Mouse (Mus musculus) ovary, postnatal 10 days (tissue): ENCODE results near the gene Olfr104-ps.

Experiments
- DNase-seq: peaks from one replicate; pipeline ENCODE4 v3.0.0; 2022; ENCODE audit warnings: low spot score

Olfr104-ps gene

DNA sequence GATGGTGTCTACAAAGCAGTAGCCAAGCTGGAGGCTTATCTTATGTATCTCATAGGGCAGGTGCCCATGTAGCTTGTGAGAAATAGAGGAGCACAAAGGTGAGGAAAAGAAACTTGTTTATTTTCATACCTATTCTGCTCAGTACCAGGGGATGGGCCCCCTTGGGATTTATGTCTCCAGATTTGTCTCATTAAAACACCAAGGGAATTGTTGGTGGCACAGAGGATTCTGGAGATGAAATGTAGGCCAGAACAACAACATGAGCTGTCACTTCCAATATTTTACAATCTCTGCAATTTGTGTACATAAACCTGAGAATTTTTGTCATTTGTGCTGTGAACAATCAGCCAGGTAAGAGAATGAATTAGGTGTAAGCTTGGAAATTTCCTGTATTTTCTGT lies at the start of gene Olfr104-ps:
Gene Olfr104-ps, plus strand, starts transcription at position 301 of the 400 bp plus-strand sequence.
- no peak for DNase-seq

DNA sequence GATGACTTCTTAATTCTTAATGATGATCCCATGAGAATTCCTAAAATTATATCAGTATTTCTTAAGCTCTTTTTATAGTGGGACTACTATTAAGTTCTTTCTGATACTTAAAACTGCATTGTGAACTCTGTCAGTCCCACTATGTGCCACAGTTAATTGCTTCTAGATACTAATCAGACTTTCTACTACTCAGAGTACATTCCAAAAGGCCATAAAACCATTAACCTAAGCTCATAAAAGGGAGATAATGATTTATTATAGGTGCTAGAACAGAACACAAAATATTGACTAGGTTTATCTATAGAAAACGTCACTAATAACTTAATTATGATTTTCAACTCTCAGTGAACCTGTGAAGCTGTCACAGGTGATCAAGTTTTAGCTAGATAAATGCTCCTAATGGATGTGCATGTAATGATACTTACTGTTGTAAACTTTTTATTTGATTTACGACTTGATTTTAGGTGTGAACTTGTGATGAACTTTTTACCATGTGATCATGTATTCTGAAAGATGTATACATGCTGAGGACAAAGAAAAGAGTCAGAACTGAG lies 49.2 kb upstream of the Olfr104-ps start:
- no peak for DNase-seq

DNA sequence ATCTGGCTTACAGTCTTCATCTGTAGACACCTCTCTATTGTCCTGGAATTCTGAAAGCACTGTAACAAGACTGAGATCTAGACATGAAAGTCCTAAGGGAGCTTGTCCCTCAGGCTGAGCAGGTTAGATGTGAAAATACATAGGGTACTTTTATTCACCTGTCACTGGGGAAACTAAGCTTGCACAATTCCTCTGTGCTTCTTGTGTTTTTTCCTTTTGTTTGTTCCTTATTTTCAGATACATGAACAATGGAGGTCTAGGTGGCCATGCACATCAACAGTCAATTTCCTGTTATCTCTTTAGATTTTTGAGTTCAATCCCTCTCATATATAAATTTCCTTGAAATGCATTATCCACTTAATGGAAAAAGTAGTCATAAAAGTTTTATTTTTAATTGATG lies 42.4 kb upstream of the Olfr104-ps start, which contains the start of gene Olfr102:
Gene Olfr102, minus strand, starts transcription at position 101 of the 400 bp plus-strand sequence.
- no peak for DNase-seq

DNA sequence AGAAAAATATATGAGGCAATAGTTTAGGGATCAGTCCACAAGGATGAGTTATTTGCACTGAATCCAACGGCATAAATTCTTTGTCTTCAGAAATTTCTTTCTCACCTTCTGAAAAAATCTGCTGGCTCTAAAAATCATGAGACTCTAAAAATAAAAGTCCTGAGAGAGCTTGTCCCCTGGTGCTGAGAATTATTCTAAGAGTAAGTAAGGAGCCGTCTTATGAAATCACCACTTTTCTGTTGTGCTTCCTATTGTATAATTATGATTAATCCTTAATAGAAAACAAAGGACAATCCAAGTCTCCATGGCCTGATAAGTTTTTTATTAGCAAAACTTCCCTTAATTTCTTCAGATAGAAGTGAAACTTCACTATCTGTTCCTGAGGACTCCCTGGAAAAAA lies 19.8 kb upstream of the Olfr104-ps start, which contains the start of gene Olfr103:
Gene Olfr103, minus strand, starts transcription at position 101 of the 400 bp plus-strand sequence.
- DNase-seq = no peak

DNA sequence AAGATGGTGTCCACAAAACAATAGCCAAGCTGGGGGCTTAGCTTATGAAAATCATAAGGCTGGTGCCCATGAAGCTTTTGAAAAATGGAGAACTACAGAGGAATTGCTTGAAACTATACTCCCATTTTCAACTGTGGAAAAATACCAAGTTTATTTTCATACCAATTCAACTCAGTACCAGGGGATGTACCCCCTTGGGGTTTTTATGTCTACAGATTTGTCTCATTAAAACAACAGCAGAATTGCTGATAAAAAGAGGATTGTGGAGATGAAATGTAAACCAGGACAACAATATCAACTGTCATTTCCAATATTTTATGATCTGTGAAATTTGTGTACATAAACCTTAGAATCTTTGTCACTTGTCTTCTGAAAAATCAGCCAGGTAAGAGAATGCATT lies 19.4 kb downstream of the Olfr104-ps start, which contains the start of gene Olfr105-ps:
Gene Olfr105-ps, plus strand, starts transcription at position 301 of the 400 bp plus-strand sequence.
- no peak for DNase-seq

DNA sequence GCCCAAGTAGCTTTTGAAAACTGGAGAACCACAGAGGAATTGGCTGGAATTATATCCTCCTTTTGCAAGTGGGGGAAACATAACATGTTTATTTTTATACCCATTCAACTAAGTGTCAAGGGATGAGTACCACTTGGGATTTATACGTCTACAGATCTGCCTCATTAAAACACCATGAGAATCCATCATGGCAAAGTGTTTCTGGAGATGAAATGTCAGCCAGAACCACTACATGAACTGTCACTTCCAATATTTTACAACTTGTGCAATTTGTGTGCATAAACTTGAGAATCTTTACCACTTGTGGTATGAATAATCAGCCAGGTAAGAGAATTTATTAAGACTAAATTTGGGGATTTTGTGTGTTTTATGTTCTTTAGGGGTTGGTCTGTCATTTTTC lies 30.7 kb downstream of the Olfr104-ps start, which contains the start of gene Olfr106-ps:
Gene Olfr106-ps, plus strand, starts transcription at position 301 of the 400 bp plus-strand sequence.
- DNase-seq = no peak

DNA sequence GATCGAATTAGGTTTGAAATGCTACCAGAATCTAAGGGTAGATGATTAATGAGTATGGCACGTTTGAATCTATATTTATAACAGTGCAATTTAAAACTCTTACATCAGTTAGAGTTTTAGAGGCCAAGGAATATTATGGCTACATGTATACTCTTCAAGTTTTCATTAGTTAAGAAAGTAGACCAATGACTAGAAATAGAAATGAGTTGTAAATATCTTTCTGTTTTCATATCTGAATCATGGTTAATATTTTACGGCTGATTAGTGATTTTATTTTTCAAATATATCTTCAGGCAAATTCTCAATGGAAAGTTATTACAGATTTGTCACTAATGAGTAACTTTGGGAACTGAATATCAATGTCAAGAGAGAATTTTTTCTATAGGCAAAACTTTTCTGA lies 39.5 kb downstream of the Olfr104-ps start, which contains the start of gene Olfr107:
Gene Olfr107, plus strand, starts transcription at position 301 of the 400 bp plus-strand sequence.
- no peak for DNase-seq

DNA sequence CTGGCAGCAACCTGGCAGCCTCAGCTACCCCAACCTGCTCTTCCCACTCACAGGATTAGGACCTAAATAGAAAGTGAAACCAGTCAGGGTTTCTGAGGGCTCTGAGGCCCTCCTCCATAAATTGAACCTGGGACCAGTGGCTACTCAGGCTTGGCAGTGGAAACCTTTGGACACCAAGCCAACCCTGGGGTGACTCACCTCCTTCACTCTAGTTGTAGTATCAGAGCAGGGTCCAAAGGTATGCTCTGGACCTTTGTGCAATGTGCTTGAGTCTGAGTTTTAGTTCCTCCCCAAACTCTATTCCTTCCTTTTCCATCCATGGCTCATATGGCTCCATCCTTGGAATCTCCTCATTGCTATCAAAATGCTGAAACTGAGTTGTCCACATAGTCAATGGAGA lies 54.0 kb downstream of the Olfr104-ps start:
- DNase-seq = no peak
